Mouse (Mus musculus) G1E (cell line): ENCODE results near the gene Mettl27.

Source experiments
- CTCF ChIP-seq: IDR thresholded peaks from 2 replicates; pipeline ENCODE4 v1.5.1; 2012; ENCODE audit warnings: low read depth, low read length, inconsistent platforms, mixed read lengths
- GATA1 ChIP-seq: IDR thresholded peaks from 2 replicates; pipeline ENCODE4 v1.6.1; 2012; ENCODE audit warnings: borderline replicate concordance, low read length, inconsistent platforms, mixed read lengths
- TAL1 ChIP-seq: conservative IDR thresholded peaks from 2 replicates; pipeline ENCODE4 v1.6.1; 2012; ENCODE audit warnings: low read depth, low read length, inconsistent platforms, mixed read lengths

- no peak for TF ChIP-seq CTCF
- no peak for TF ChIP-seq GATA1
- TF ChIP-seq TAL1: no peak
Measured at GRCm38 (mm10) chr5:134948085-134948439, 15.9 kb downstream of the Mettl27 start.
